Mouse (Mus musculus) forebrain, postnatal 0 days (tissue): ENCODE measurements at regions not wholly inside any gene's neighbourhood (a gene's known extent, or its start where the extent isn't known, plus 50 kb on each side); places are given as distances from the start of the nearest gene placed in this dataset.

Experiments
- ATAC-seq: fragments of 200-750 bp; cut with Nextera tagmentation; 2 replicates; pipeline ENCODE4 v1.8.0; 2017; ENCODE audit warnings: mild to moderate bottlenecking, moderate library complexity
- DNase-seq: peaks from one replicate; pipeline ENCODE4 v3.0.0-alpha.2; 2015
- H3K27ac ChIP-seq: fragments of 300-500 bp; sonication (generic); 2 replicates; pipeline ENCODE4 v1.5.1; 2014; ENCODE audit warnings: low read depth, mild to moderate bottlenecking, antibody characterized with exemption, low read length, moderate library complexity, mixed read lengths
- H3K27me3 ChIP-seq: fragments of 300-500 bp; sonication (generic); 2 replicates; pipeline ENCODE4 v1.6.1; 2014; ENCODE audit warnings: mild to moderate bottlenecking, low read length, mixed read lengths; ENCODE audit not compliant: insufficient read depth
- H3K36me3 ChIP-seq: fragments of 300-500 bp; sonication (generic); 2 replicates; pipeline ENCODE4 v1.6.1; 2014; ENCODE audit warnings: mild to moderate bottlenecking, moderate library complexity; ENCODE audit not compliant: insufficient read depth
- H3K4me1 ChIP-seq: fragments of 300-500 bp; sonication (generic); 2 replicates; pipeline ENCODE4 v1.6.1; 2014; ENCODE audit warnings: antibody characterized with exemption; ENCODE audit not compliant: insufficient read depth
- H3K4me2 ChIP-seq: fragments of 300-500 bp; sonication (generic); 2 replicates; pipeline ENCODE4 v1.6.1; 2014; ENCODE audit warnings: low read depth, mild to moderate bottlenecking, moderate library complexity
- H3K4me3 ChIP-seq: fragments of 300-500 bp; sonication (generic); 2 replicates; pipeline ENCODE4 v1.5.1; 2014; ENCODE audit warnings: low read depth, low read length, mixed read lengths
- H3K9ac ChIP-seq: fragments of 300-500 bp; sonication (generic); 2 replicates; pipeline ENCODE4 v1.6.1; 2014; ENCODE audit warnings: mild to moderate bottlenecking
- H3K9me3 ChIP-seq: fragments of 300-500 bp; sonication (generic); 2 replicates; pipeline ENCODE4 v1.6.1; 2016; ENCODE audit warnings: low read length
- CTCF ChIP-seq: sonication (generic); IDR thresholded peaks from 2 replicates; pipeline ENCODE4 v1.5.1; 2016; ENCODE audit warnings: antibody characterized with exemption, control low read depth, low read depth
- WGBS: fragments of 180-500 bp; shearing (Covaris S2); extraction: QIAGEN DNeasy Blood & Tissue Kit; methylation state at CpG from one replicate; pipeline ENCODE4 v1.1.7; 2014; 5-methylcytosine and 5-hydroxymethylcytosine counted together

DNA sequence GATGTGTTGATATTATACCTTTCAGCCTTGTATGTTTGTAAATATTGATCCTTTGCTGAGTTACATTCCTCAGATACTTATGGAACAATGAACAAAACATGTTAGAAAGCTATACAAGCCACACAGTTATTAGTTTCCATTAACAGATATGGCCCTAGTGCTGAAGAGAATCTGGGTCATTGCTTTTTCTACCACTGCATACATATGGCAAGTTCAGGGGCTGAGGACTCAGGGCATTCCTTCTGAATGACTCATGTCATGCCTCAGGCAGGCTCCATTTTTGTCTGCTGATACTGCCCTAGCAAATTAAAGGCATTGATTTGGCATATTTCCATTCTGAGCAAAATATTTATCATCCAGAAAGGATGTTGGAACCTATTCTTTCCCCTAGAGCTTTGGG is 167.9 kb downstream of the Ccdc71l start:
- Histone ChIP-seq H3K36me3 (no peaks in the 10 kb centered on the region), H3K27me3 (no peaks in the 10 kb centered on the region), H3K9ac (no peak overlapping the region), H3K27ac (no peak overlapping the region), H3K4me1 (no peaks in the 10 kb centered on the region), H3K9me3 (peaks cover 13% of the 10 kb centered on the region; the same call in 1 of the 2 replicates), H3K4me3 (no peak overlapping the region), H3K4me2 (no peak overlapping the region)
- DNase-seq = no peak
- ATAC-seq = no peak
- no peak for TF ChIP-seq CTCF

DNA sequence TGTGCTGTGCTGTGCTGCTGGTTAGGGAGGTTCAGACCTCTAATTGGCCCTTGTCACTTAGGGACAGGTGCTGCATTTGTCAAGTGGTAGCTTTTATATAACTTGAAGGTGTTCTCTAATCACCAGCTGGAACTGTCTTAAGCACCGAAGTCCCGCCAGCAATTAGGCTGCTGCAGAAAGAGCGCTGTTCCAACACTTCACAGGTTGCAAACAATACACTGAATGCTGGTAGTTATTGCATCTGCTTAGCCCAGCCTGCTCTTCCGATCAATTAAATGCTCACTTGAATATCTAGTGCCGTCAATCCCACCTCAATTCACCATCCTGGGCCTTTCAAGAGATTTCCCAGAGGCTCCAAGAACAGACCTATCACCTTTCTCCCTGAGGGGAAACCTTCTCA is 175.3 kb downstream of the Ccdc71l start:
- Histone ChIP-seq H3K4me2 (no peak overlapping the region), H3K27me3 (no peaks in the 10 kb centered on the region), H3K4me1 (no peaks in the 10 kb centered on the region), H3K4me3 (no peak overlapping the region), H3K9me3 (peaks cover 2% of the 10 kb centered on the region; the same call in 1 of the 2 replicates), H3K27ac (no peak overlapping the region), H3K9ac (no peak overlapping the region), H3K36me3 (no peaks in the 10 kb centered on the region)
- no peak for TF ChIP-seq CTCF
- DNase-seq = no peak
- ATAC-seq = no peak
- 43% methylated on average over 5 of the region's 5 CpGs for WGBS

DNA sequence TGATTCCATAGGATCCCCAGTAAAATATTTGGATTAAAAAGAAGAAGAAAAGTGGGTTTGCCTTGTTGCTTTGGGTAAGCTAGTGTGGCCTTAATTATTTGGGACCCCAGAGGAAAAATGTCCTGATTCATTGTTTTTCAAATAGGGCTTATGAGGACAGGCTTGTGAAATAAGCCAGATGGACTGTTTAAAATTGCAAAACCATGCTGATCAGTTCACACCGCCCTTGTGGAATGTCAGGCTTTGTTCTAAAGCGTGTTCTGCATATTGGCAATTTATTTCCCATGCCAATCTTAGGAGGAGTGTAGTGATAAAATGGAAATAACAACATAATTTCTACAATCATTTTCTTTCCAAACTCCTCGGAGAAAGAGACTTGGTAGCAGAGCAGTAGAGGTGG is 189.3 kb downstream of the Ccdc71l start:
- no peak overlapping the region for H3K4me3 ChIP-seq
- DNase-seq = peak; percentile 18
- TF ChIP-seq CTCF = no peak
- H3K4me2 ChIP-seq = no peak overlapping the region
- no peaks in the 10 kb centered on the region; the same call in 1 of the 2 replicates for H3K36me3 ChIP-seq
- H3K4me1 ChIP-seq = no peaks in the 10 kb centered on the region
- no peak overlapping the region for H3K27ac ChIP-seq
- H3K9ac ChIP-seq = no peak overlapping the region
- ATAC-seq = peak; percentile 78
- 36% methylated on average over 3 of the region's 3 CpGs for WGBS
- H3K27me3 ChIP-seq = no peaks in the 10 kb centered on the region
- no peaks in the 10 kb centered on the region for H3K9me3 ChIP-seq

DNA sequence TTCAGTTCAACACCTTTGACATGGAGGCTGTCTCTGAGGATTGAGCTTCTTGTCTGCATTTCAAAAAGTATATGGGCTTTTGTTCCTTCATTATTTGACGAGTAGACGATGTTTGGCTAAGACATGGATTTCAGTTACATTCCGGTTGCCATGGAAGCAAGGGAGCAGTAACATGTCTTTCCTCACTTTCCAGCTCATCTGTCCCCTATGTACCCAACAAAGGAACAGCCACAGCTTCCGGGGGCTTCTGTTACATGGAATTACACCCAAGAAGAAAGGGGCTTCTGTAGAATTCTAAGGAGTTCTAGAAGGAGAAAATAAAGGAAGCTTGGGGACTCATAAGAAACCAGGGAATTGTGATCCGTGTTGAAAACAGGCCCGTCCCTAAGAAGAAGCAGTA is 202.8 kb downstream of the Ccdc71l start:
- Histone ChIP-seq H3K9ac (no peak overlapping the region), H3K36me3 (no peaks in the 10 kb centered on the region), H3K9me3 (no peaks in the 10 kb centered on the region), H3K27ac (no peak overlapping the region), H3K4me2 (no peak overlapping the region), H3K27me3 (no peaks in the 10 kb centered on the region), H3K4me1 (no peaks in the 10 kb centered on the region), H3K4me3 (no peak overlapping the region)
- no peak for TF ChIP-seq CTCF
- ATAC-seq = peak; percentile 73
- WGBS = 48% methylated on average over 6 of the region's 6 CpGs
- DNase-seq = peak; percentile 53

DNA sequence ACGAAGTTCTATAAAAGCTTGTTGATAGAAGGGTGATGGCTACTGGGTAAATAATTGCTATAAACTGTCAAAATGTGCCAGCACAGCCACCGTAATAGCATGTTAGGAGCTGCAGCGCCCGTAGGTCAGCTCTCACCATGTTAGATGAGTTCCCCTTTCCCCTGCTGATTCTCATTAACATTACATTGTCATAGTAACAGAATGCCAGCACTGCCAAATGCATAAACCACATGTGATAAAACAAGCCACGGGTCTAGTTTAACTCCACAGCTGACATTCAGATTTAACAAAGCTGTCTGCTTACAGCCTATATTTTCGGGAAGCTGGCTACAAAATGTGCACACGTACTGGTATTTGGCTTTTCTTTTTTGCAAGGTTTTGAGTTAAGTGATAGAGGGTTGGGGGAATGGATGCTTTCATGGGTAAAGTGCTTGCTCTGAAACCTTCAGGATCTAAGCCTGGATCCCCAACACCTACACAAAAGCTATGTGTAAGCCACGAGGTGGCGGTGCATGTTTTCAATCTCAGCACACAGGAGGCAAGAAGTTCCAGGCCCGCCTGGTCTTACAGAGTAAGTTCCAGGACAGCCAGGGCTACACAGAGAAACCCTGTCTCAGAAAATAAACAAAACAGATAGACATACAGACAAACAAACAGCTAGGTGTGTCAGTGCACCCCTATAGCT is 217.1 kb upstream of the Nampt start:
- no peak for TF ChIP-seq CTCF
- no peak overlapping the region for H3K4me2 ChIP-seq
- DNase-seq = peak; percentile 62

DNA sequence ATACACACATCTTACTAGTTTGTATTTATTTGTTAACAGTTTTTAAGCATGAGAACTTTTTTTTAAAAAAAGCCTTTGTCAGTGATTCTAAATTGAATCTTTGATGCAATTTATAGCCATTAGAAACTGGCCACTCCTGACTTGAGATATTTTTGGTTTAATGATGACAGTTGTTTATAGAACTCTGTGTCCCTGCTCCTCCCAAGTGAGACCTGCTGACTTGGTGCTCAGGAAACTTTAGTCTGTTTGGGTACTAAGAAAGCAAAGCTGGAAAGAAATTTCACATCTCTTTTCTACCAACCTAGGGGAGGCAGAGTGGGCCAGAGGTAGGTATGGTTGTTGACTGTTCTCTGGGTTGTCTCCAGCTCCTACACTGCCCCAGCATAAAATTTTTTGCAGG is 214.0 kb upstream of the Nampt start:
- DNase-seq = no peak
- Histone ChIP-seq H3K27me3 (no peaks in the 10 kb centered on the region), H3K9me3 (no peaks in the 10 kb centered on the region), H3K27ac (no peak overlapping the region), H3K9ac (no peak overlapping the region), H3K4me2 (no peak overlapping the region), H3K4me3 (no peak overlapping the region), H3K4me1 (no peaks in the 10 kb centered on the region), H3K36me3 (no peaks in the 10 kb centered on the region)
- no peak for ATAC-seq
- TF ChIP-seq CTCF = no peak

More for the DNA sequence above, 217.1 kb upstream of the Nampt start:
- peak; percentile 98 for ATAC-seq
- Histone ChIP-seq H3K27ac (no peak overlapping the region; the same call in 1 of the 2 replicates), H3K9ac (no peak overlapping the region), H3K27me3 (no peaks in the 10 kb centered on the region), H3K36me3 (no peaks in the 10 kb centered on the region), H3K4me1 (no peaks in the 10 kb centered on the region), H3K9me3 (no peaks in the 10 kb centered on the region), H3K4me3 (no peak overlapping the region)
- WGBS = 55% methylated on average over 10 of the region's 10 CpGs

DNA sequence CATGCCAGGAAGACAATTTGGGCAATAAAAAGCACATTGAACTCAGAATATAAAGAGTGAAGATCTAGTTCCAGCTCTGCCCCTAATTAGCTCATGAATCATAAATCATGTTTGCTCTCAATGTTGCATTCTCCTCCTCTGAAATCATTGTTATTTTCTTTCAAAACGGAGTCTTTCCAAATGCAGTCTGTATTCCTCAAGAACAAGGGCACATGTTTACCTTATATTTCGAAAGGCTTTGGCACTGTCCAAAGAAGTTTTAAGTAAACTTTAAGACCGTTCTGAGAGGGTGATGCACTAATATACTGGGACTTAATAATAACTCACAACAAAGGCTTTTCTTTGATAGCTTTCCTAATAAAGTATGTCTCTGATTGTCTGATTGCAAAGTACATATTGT is 204.3 kb upstream of the Nampt start:
- no peak for ATAC-seq
- H3K4me2 ChIP-seq = no peak overlapping the region
- no peak for DNase-seq
- no peaks in the 10 kb centered on the region for H3K9me3 ChIP-seq
- 63% methylated on average over 3 of the region's 3 CpGs for WGBS
- H3K4me1 ChIP-seq = no peaks in the 10 kb centered on the region
- no peak overlapping the region for H3K4me3 ChIP-seq
- H3K36me3 ChIP-seq = no peaks in the 10 kb centered on the region
- no peak for TF ChIP-seq CTCF
- H3K27ac ChIP-seq = no peak overlapping the region
- H3K9ac ChIP-seq = no peak overlapping the region
- H3K27me3 ChIP-seq = no peaks in the 10 kb centered on the region
